Comparison of ENCODE assay signal across 39 mouse cellular contexts in genomic region chr13:27148264-27148663, GRCm38 (mm10). TPM values are rescaled to one million over a fixed set of nuclear protein-coding genes. Genes with fewer than 3 reads are reported as not detected.
"Had no signal": no experiment of that assay in that cellular context is flagged by ENCODE, and none has a peak within 500 bp of the region (broad histone marks: within the 10 kb centered on the region; RNA-seq: fewer than 3 reads in every experiment).

No protein-coding gene starts in this region.

- H3K36me3 ChIP-seq: embryonic facial prominence, embryonic 10.5 days; embryonic facial prominence, embryonic 12.5 days; embryonic facial prominence, embryonic 13.5 days; embryonic facial prominence, embryonic 15.5 days; forebrain, embryonic 10.5 days; forebrain, embryonic 12.5 days; forebrain, embryonic 15.5 days; heart, embryonic 10.5 days had no signal

- H3K4me3 ChIP-seq: embryonic facial prominence, embryonic 10.5 days; embryonic facial prominence, embryonic 12.5 days; embryonic facial prominence, embryonic 13.5 days; embryonic facial prominence, embryonic 15.5 days; erythroblast, embryonic 14.5 days; forebrain, embryonic 10.5 days; forebrain, embryonic 12.5 days; forebrain, embryonic 13.5 days; forebrain, embryonic 15.5 days; gastrocnemius, adult 2 months; heart, adult 2 months; heart, embryonic 10.5 days had no signal

- H3K27me3 ChIP-seq: embryonic facial prominence, embryonic 12.5 days; embryonic facial prominence, embryonic 13.5 days; embryonic facial prominence, embryonic 15.5 days; forebrain, embryonic 12.5 days; forebrain, embryonic 13.5 days; forebrain, embryonic 15.5 days had no signal

- DNase-seq: cerebellum, adult 9-11 months; cerebellum, postnatal 10 days; cerebellum, postnatal 14 days; cerebellum, postnatal 25 days; cerebellum, postnatal 36 days; embryo, embryonic 11 days; forebrain, postnatal 0 days; gastrocnemius, adult 2 months; gastrocnemius, postnatal 10 days; gastrocnemius, postnatal 14 days; gastrocnemius, postnatal 25 days; gastrocnemius, postnatal 36 days; heart, adult 11 months; heart, adult 18-20 months; heart, adult 2 months had no signal

RNA-seq across cellular contexts. Expression of gene Prl3d3, which starts 8.3 kb away (rescaled TPM):
- total RNA-seq: common myeloid progenitor, adult 5-6 weeks; forebrain, postnatal 0 days; gastrocnemius, adult 18-20 months; gastrocnemius, adult 2 months; gastrocnemius, adult 8-10 months; gastrocnemius, postnatal 10 days; gastrocnemius, postnatal 14 days; gastrocnemius, postnatal 25 days; gastrocnemius, postnatal 36 days; gastrocnemius, postnatal 4 days; granulocyte monocyte progenitor cell, adult 5-6 weeks; heart, adult 18-20 months; heart, adult 2 months; heart, adult 8-10 months had no signal
- polyA plus RNA-seq: cortical plate, adult 2 months; embryonic facial prominence, embryonic 10.5 days; embryonic facial prominence, embryonic 11.5 days; embryonic facial prominence, embryonic 12.5 days; embryonic facial prominence, embryonic 13.5 days; embryonic facial prominence, embryonic 14.5 days; embryonic facial prominence, embryonic 15.5 days; erythroblast, embryonic 14.5 days; forebrain, embryonic 10.5 days; forebrain, embryonic 11.5 days; forebrain, embryonic 12.5 days; forebrain, embryonic 13.5 days; forebrain, embryonic 14.5 days; forebrain, embryonic 15.5 days; forebrain, embryonic 16.5 days; forebrain, postnatal 0 days; frontal cortex, adult 2 months; gonadal fat pad, adult 2 months; heart, adult 2 months; heart, embryonic 10.5 days had no signal

RNA-seq across cellular contexts. Expression of gene Prl3d2, which starts 26.8 kb away (rescaled TPM):
- total RNA-seq: common myeloid progenitor, adult 5-6 weeks; forebrain, postnatal 0 days; gastrocnemius, adult 18-20 months; gastrocnemius, adult 2 months; gastrocnemius, adult 8-10 months; gastrocnemius, postnatal 10 days; gastrocnemius, postnatal 14 days; gastrocnemius, postnatal 25 days; gastrocnemius, postnatal 36 days; gastrocnemius, postnatal 4 days; granulocyte monocyte progenitor cell, adult 5-6 weeks; heart, adult 18-20 months; heart, adult 2 months; heart, adult 8-10 months had no signal
- polyA plus RNA-seq: cortical plate, adult 2 months; embryonic facial prominence, embryonic 10.5 days; embryonic facial prominence, embryonic 11.5 days; embryonic facial prominence, embryonic 12.5 days; embryonic facial prominence, embryonic 13.5 days; embryonic facial prominence, embryonic 14.5 days; embryonic facial prominence, embryonic 15.5 days; erythroblast, embryonic 14.5 days; forebrain, embryonic 10.5 days; forebrain, embryonic 11.5 days; forebrain, embryonic 12.5 days; forebrain, embryonic 13.5 days; forebrain, embryonic 14.5 days; forebrain, embryonic 15.5 days; forebrain, embryonic 16.5 days; forebrain, postnatal 0 days; frontal cortex, adult 2 months; gonadal fat pad, adult 2 months; heart, adult 2 months; heart, embryonic 10.5 days had no signal

RNA-seq across cellular contexts. Expression of gene Prl3c1, which starts 48.2 kb away (rescaled TPM):
- total RNA-seq: common myeloid progenitor, adult 5-6 weeks; forebrain, postnatal 0 days; gastrocnemius, adult 18-20 months; gastrocnemius, adult 2 months; gastrocnemius, adult 8-10 months; gastrocnemius, postnatal 10 days; gastrocnemius, postnatal 14 days; gastrocnemius, postnatal 25 days; gastrocnemius, postnatal 36 days; gastrocnemius, postnatal 4 days; granulocyte monocyte progenitor cell, adult 5-6 weeks; heart, adult 18-20 months; heart, adult 2 months; heart, adult 8-10 months had no signal
- polyA plus RNA-seq: cortical plate, adult 2 months; embryonic facial prominence, embryonic 10.5 days; embryonic facial prominence, embryonic 11.5 days; embryonic facial prominence, embryonic 12.5 days; embryonic facial prominence, embryonic 13.5 days; embryonic facial prominence, embryonic 14.5 days; embryonic facial prominence, embryonic 15.5 days; erythroblast, embryonic 14.5 days; forebrain, embryonic 10.5 days; forebrain, embryonic 11.5 days; forebrain, embryonic 12.5 days; forebrain, embryonic 13.5 days; forebrain, embryonic 14.5 days; forebrain, embryonic 15.5 days; forebrain, embryonic 16.5 days; forebrain, postnatal 0 days; frontal cortex, adult 2 months; gonadal fat pad, adult 2 months; heart, adult 2 months; heart, embryonic 10.5 days had no signal

RNA-seq across cellular contexts. Expression of gene Prl3d1, which starts 54.3 kb away (rescaled TPM):
- total RNA-seq: common myeloid progenitor, adult 5-6 weeks; forebrain, postnatal 0 days; gastrocnemius, adult 18-20 months; gastrocnemius, adult 2 months; gastrocnemius, adult 8-10 months; gastrocnemius, postnatal 10 days; gastrocnemius, postnatal 14 days; gastrocnemius, postnatal 25 days; gastrocnemius, postnatal 36 days; gastrocnemius, postnatal 4 days; granulocyte monocyte progenitor cell, adult 5-6 weeks; heart, adult 18-20 months; heart, adult 2 months; heart, adult 8-10 months had no signal
- polyA plus RNA-seq: cortical plate, adult 2 months; embryonic facial prominence, embryonic 10.5 days; embryonic facial prominence, embryonic 11.5 days; embryonic facial prominence, embryonic 12.5 days; embryonic facial prominence, embryonic 13.5 days; embryonic facial prominence, embryonic 14.5 days; embryonic facial prominence, embryonic 15.5 days; erythroblast, embryonic 14.5 days; forebrain, embryonic 10.5 days; forebrain, embryonic 11.5 days; forebrain, embryonic 12.5 days; forebrain, embryonic 13.5 days; forebrain, embryonic 14.5 days; forebrain, embryonic 15.5 days; forebrain, embryonic 16.5 days; forebrain, postnatal 0 days; gonadal fat pad, adult 2 months; heart, adult 2 months; heart, embryonic 10.5 days had no signal
